Mouse (Mus musculus): ENCODE data around the gene Gm17545.

The Gm17545 gene

GRCm38 (mm10) chr9:22494203-22494807, 40.2 kb downstream of the Gm17545 start:
- no peak for DNase-seq (ENCODE audit: low spot score in 2 of 2)

GRCm38 (mm10) chr9:22495133-22495532, 41.0 kb downstream of the Gm17545 start:
- DNase-seq (ENCODE audit: low spot score in 2 of 2) = no peak

GRCm38 (mm10) chr9:22497021-22497767, 43.1 kb downstream of the Gm17545 start:
- DNase-seq (ENCODE audit: low spot score in 2 of 2) = no peak

- no peak for DNase-seq (ENCODE audit: low spot score in 2 of 2)
Observed at GRCm38 (mm10) chr9:22502972-22503371, 48.9 kb downstream of the Gm17545 start.

GRCm38 (mm10) chr9:22503581-22503980, 49.5 kb downstream of the Gm17545 start:
- no peak for DNase-seq (ENCODE audit: low spot score in 2 of 2)

- DNase-seq (ENCODE audit: low spot score in 2 of 2) = no peak
Observed at GRCm38 (mm10) chr9:22505574-22505973, 51.5 kb downstream of the Gm17545 start.
